Mouse (Mus musculus): ENCODE measurements around the gene Gm8251. TPM values are rescaled to one million over a fixed set of nuclear protein-coding genes. Genes with fewer than 3 reads are reported as not detected.
"Not testable (repeated sequence)": the region's sequence is repeated elsewhere in the genome, so short reads cannot be mapped to it uniquely, and the experiment has no call there.

Gene Gm8251
- 0.08 and 0.10 TPM in 2 replicates for polyA plus RNA-seq (2015; fragmentation: Nextera tagmentation; extraction: Ambion mirVana)

- Histone ChIP-seq H3K27ac (no peak within 1 kb of the TSS), H3K36me3 (no peaks in the 10 kb centered on the region), H3K4me1 (no peaks in the 10 kb centered on the region), H3K4me2 (no peak within 1 kb of the TSS), H3K9ac (no peak within 1 kb of the TSS), H3K4me3 (replicated peaks) (no peak within 1 kb of the TSS), H3K27me3 (replicated peaks) (no peaks in the 10 kb centered on the region), H3K9me3 (no peaks in the 10 kb centered on the region)
- 88% methylated on average over 2 of the region's 2 CpGs for WGBS
- ATAC-seq (ENCODE audit: insufficient read depth, low FRiP score, low read depth), result no peak
These were observed at the start of gene Gm8251 for GRCm38 (mm10) chr1:44061836-44062235. Gm8251 (minus strand) TSS chr1:44061936.

- peak overlapping the region; percentile 89 for H3K4me3 ChIP-seq (replicated peaks)
- peak overlapping the region; percentile 44; the same call in 1 of the 2 replicates for H3K27ac ChIP-seq
- no peaks in the 10 kb centered on the region for H3K9me3 ChIP-seq
- peak overlapping the region; percentile 63 for H3K4me2 ChIP-seq
- H3K36me3 ChIP-seq, result peaks cover 9% of the 10 kb centered on the region
- WGBS, result 12% methylated on average over 5 of the region's 5 CpGs
- no peak for ATAC-seq (ENCODE audit: insufficient read depth, low FRiP score, low read depth)
- H3K27me3 ChIP-seq (replicated peaks), result no peaks in the 10 kb centered on the region
- no peak overlapping the region for H3K9ac ChIP-seq
- peaks cover 3% of the 10 kb centered on the region; the same call in 1 of the 2 replicates for H3K4me1 ChIP-seq
These were observed 41.2 kb upstream of the Gm8251 start for GRCm38 (mm10) chr1:44102939-44103338.

- H3K4me2 ChIP-seq, result peak within 1 kb of the TSS; percentile 63
- no peaks in the 10 kb centered on the region for H3K27me3 ChIP-seq (replicated peaks)
- peak within 1 kb of the TSS; percentile 67 for H3K9ac ChIP-seq
- under 1% methylated on average over 54 of the region's 55 CpGs for WGBS
- peaks cover 3% of the 10 kb centered on the region; the same call in 1 of the 2 replicates for H3K4me1 ChIP-seq
- H3K9me3 ChIP-seq, result no peaks in the 10 kb centered on the region
- peak within 1 kb of the TSS; percentile 89 for H3K4me3 ChIP-seq (replicated peaks)
- H3K27ac ChIP-seq, result peak within 1 kb of the TSS; percentile 94
- ATAC-seq (ENCODE audit: insufficient read depth, low FRiP score, low read depth), result peak; percentile 96
- H3K36me3 ChIP-seq, result 0 out of 2 replicates have a peak, but pooled peaks cover 6% of the 10 kb centered on the region
These were observed 40.6 kb upstream of the Gm8251 start, which contains the start of gene Tex30 for GRCm38 (mm10) chr1:44102259-44102717. Tex30 (minus strand) TSS chr1:44102441.

- peak overlapping the region; percentile 89 for H3K4me3 ChIP-seq (replicated peaks)
- peaks cover 3% of the 10 kb centered on the region; the same call in 1 of the 2 replicates for H3K4me1 ChIP-seq
- peak overlapping the region; percentile 63 for H3K4me2 ChIP-seq
- H3K9me3 ChIP-seq, result no peaks in the 10 kb centered on the region
- no peaks in the 10 kb centered on the region for H3K27me3 ChIP-seq (replicated peaks)
- peak overlapping the region; percentile 94 for H3K27ac ChIP-seq
- WGBS, result under 1% methylated on average over 54 of the region's 55 CpGs
- peak overlapping the region; percentile 67 for H3K9ac ChIP-seq
- 0 out of 2 replicates have a peak, but pooled peaks cover 12% of the 10 kb centered on the region for H3K36me3 ChIP-seq
- ATAC-seq (ENCODE audit: insufficient read depth, low FRiP score, low read depth), result peak; percentile 66
These were observed 39.9 kb upstream of the Gm8251 start for GRCm38 (mm10) chr1:44101448-44102225.

DNA sequence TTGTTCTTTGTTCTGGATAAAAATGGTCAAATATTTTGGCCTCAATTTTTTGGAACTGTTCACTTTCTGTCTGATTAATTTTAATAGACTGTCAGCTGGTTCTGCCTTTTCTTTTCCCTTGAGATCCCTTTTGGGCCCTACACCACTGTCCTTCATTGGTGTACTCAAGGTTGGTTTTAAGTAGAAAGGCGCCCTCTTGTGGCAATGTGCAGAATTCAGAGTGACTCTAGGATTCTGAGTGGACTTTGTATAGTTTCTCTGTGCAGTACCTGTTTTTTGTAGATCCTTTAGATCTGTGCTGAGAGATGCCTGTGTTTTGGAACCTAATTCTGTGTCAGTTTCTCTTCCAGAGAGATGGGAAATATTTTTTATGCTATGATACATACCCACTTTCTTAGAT, 2.9 kb upstream of the Gm8251 start:
- WGBS, result 0% methylated on average over 1 of the region's 1 CpGs
- no peaks in the 10 kb centered on the region for H3K9me3 ChIP-seq
- H3K4me3 ChIP-seq (replicated peaks), result no peak overlapping the region
- no peak overlapping the region for H3K9ac ChIP-seq
- no peaks in the 10 kb centered on the region for H3K4me1 ChIP-seq
- H3K4me2 ChIP-seq, result no peak overlapping the region
- H3K36me3 ChIP-seq, result no peaks in the 10 kb centered on the region
- no peaks in the 10 kb centered on the region for H3K27me3 ChIP-seq (replicated peaks)
- H3K27ac ChIP-seq, result no peak overlapping the region
- ATAC-seq (ENCODE audit: insufficient read depth, low FRiP score, low read depth), result no peak

- no peak overlapping the region for H3K27ac ChIP-seq
- no peak overlapping the region for H3K4me3 ChIP-seq (replicated peaks)
- no peaks in the 10 kb centered on the region for H3K27me3 ChIP-seq (replicated peaks)
- no peaks in the 10 kb centered on the region for H3K36me3 ChIP-seq
- no peaks in the 10 kb centered on the region for H3K4me1 ChIP-seq
- no peak overlapping the region for H3K4me2 ChIP-seq
- H3K9me3 ChIP-seq, result no peaks in the 10 kb centered on the region
- 91% methylated on average over 6 of the region's 6 CpGs for WGBS
- H3K9ac ChIP-seq, result no peak overlapping the region
- no peak for ATAC-seq (ENCODE audit: insufficient read depth, low FRiP score, low read depth)
These were observed 1.7 kb upstream of the Gm8251 start for GRCm38 (mm10) chr1:44063439-44063838.

GRCm38 (mm10) chr1:44057805-44058204, 3.9 kb downstream of the Gm8251 start:
- Histone ChIP-seq H3K27me3 (replicated peaks) (no peaks in the 10 kb centered on the region), H3K36me3 (no peaks in the 10 kb centered on the region), H3K4me3 (replicated peaks) (no peak overlapping the region), H3K9me3 (no peaks in the 10 kb centered on the region), H3K9ac (no peak overlapping the region), H3K27ac (no peak overlapping the region), H3K4me2 (no peak overlapping the region), H3K4me1 (no peaks in the 10 kb centered on the region)
- WGBS, result 72% methylated on average over 3 of the region's 3 CpGs
- no peak for ATAC-seq (ENCODE audit: insufficient read depth, low FRiP score, low read depth)

DNA sequence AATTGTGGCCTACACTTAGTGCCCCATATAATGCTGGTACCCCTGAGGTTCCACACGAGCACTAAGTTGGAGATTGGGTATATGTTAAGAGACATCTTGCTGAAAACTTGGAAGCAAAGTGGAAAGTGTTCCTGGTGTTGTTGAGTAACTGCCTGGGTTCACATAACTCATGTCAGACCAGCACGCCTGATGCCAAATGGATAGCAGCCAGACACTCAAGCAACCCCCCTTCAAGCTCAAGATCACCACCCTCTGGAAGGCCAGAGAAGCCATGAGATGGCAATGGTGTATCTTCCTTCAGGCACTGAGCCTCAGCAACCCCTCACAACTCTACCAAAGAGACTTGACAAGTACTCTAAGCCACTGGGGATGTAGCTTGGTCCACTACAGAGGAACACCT, 15.2 kb downstream of the Gm8251 start:
- H3K27me3 ChIP-seq (replicated peaks), result no peaks in the 10 kb centered on the region
- H3K4me3 ChIP-seq (replicated peaks), result no peak overlapping the region
- H3K27ac ChIP-seq, result no peak overlapping the region
- H3K9me3 ChIP-seq, result no peaks in the 10 kb centered on the region
- no peaks in the 10 kb centered on the region for H3K4me1 ChIP-seq
- 78% methylated on average over 2 of the region's 2 CpGs for WGBS
- no peak for ATAC-seq (ENCODE audit: insufficient read depth, low FRiP score, low read depth)
- no peaks in the 10 kb centered on the region for H3K36me3 ChIP-seq
- no peak overlapping the region for H3K9ac ChIP-seq
- no peak overlapping the region for H3K4me2 ChIP-seq

- not testable (repeated sequence) for H3K4me2 ChIP-seq
- WGBS, result 80% methylated on average over 5 of the region's 5 CpGs
These were observed 16.0 kb downstream of the Gm8251 start for GRCm38 (mm10) chr1:44045689-44046088.

DNA sequence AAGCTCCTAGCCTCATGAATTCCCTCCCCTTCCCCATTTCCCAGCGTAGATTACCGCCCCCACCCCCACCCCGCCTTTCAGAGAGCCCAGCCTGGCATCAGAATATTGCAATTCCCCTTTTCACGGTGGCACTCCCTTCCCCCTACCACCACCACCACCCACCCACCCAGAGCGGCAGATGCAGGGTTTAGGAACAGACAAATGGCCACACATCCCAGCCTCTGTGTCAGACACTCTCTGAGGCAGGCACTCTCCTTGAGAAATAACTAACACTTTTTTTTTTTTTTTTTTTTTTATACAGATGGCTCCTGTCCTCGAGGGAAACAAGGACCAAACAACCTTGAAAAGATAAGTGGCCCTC, 19.2 kb downstream of the Gm8251 start:
- H3K4me3 ChIP-seq (replicated peaks), result peak overlapping the region; percentile 48
- no peak overlapping the region for H3K27ac ChIP-seq
- no peaks in the 10 kb centered on the region for H3K36me3 ChIP-seq
- no peaks in the 10 kb centered on the region for H3K4me1 ChIP-seq
- 0 out of 2 replicates have a peak, but pooled peaks have one; percentile 31 for ATAC-seq (ENCODE audit: insufficient read depth, low FRiP score, low read depth)
- no peak overlapping the region for H3K9ac ChIP-seq
- no peaks in the 10 kb centered on the region for H3K27me3 ChIP-seq (replicated peaks)
- no peaks in the 10 kb centered on the region for H3K9me3 ChIP-seq
- 4% methylated on average over 6 of the region's 6 CpGs for WGBS
- peak overlapping the region; percentile 75 for H3K4me2 ChIP-seq

More at GRCm38 (mm10) chr1:44045689-44046088, 16.0 kb downstream of the Gm8251 start:
- ATAC-seq (ENCODE audit: insufficient read depth, low FRiP score, low read depth); H3K36me3 ChIP-seq; H3K4me3 ChIP-seq (replicated peaks); H3K9ac ChIP-seq; H3K9me3 ChIP-seq; H3K27me3 ChIP-seq (replicated peaks); H3K27ac ChIP-seq; H3K4me1 ChIP-seq: not testable (repeated sequence)

GRCm38 (mm10) chr1:44041797-44042554, 19.8 kb downstream of the Gm8251 start:
- Histone ChIP-seq H3K9ac (0 out of 2 replicates have a peak overlapping the region, but pooled peaks have one; percentile 2), H3K9me3 (no peaks in the 10 kb centered on the region), H3K36me3 (no peaks in the 10 kb centered on the region), H3K4me1 (no peaks in the 10 kb centered on the region), H3K27me3 (replicated peaks) (no peaks in the 10 kb centered on the region), H3K4me2 (peak overlapping the region; percentile 75), H3K27ac (no peak overlapping the region), H3K4me3 (replicated peaks) (peak overlapping the region; percentile 48)
- ATAC-seq (ENCODE audit: insufficient read depth, low FRiP score, low read depth), result peak; percentile 50; the same call in 1 of the 2 replicates
- WGBS, result under 1% methylated on average over 17 of the region's 17 CpGs

DNA sequence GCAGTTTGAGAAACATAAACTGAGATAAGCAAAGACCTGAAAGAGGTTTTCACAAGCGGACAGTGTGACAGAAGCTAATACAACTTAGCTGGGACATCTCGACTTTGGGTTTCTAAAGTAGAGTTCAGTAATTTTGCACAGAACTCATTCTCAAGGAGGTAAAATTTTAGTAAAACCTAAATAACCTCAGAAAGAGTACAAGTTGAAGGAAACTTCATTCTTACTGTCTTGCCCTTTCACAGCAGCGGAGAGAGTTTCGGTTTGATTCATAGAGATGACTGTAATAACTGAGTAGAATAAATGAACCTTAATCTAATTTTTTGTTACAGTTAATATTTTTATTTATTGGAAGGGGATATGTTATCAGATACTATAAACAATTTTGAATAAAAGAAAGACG, 28.8 kb downstream of the Gm8251 start:
- Histone ChIP-seq H3K9me3 (no peaks in the 10 kb centered on the region), H3K4me1 (no peaks in the 10 kb centered on the region), H3K4me2 (no peak overlapping the region), H3K36me3 (no peaks in the 10 kb centered on the region), H3K27ac (no peak overlapping the region), H3K4me3 (replicated peaks) (no peak overlapping the region), H3K27me3 (replicated peaks) (no peaks in the 10 kb centered on the region), H3K9ac (no peak overlapping the region)
- 84% methylated on average over 5 of the region's 5 CpGs for WGBS
- ATAC-seq (ENCODE audit: insufficient read depth, low FRiP score, low read depth), result no peak
